Mouse (Mus musculus): ENCODE data around the gene Cfdp1.

Gene Cfdp1

GRCm38 (mm10) chr8:111765616-111766015, 88.5 kb downstream of the Cfdp1 start:
- no peak for DNase-seq

GRCm38 (mm10) chr8:111765096-111765495, 89.0 kb downstream of the Cfdp1 start:
- DNase-seq: no peak

GRCm38 (mm10) chr8:111760708-111761107, 93.4 kb downstream of the Cfdp1 start:
- no peak for DNase-seq

GRCm38 (mm10) chr8:111758817-111759216, 95.3 kb downstream of the Cfdp1 start:
- no peak for DNase-seq

- DNase-seq: no peak
These were observed 96.5 kb downstream of the Cfdp1 start for GRCm38 (mm10) chr8:111757599-111757998.

GRCm38 (mm10) chr8:111754736-111755135, 99.4 kb downstream of the Cfdp1 start:
- DNase-seq: no peak

- DNase-seq: no peak
These were observed 100.0 kb downstream of the Cfdp1 start for GRCm38 (mm10) chr8:111754088-111754487.

GRCm38 (mm10) chr8:111748766-111749165, 105.3 kb downstream of the Cfdp1 start:
- DNase-seq: no peak

- no peak for DNase-seq
These were observed 106.0 kb downstream of the Cfdp1 start for GRCm38 (mm10) chr8:111747866-111748649.

GRCm38 (mm10) chr8:111746582-111747465, 107.3 kb downstream of the Cfdp1 start:
- no peak for DNase-seq

GRCm38 (mm10) chr8:111745591-111746418, 108.3 kb downstream of the Cfdp1 start:
- peak; percentile 70 for DNase-seq

GRCm38 (mm10) chr8:111745086-111745485, 109.0 kb downstream of the Cfdp1 start:
- no peak for DNase-seq

GRCm38 (mm10) chr8:111743792-111744696, 110.0 kb downstream of the Cfdp1 start, which contains the start of gene Bcar1:
Gene Bcar1, minus strand, starts transcription at chr8:111743809.
- DNase-seq: peak; percentile 81

GRCm38 (mm10) chr8:111743101-111743791, 110.8 kb downstream of the Cfdp1 start:
- DNase-seq: peak; percentile 66

- peak; percentile 85 for DNase-seq
These were observed 111.6 kb downstream of the Cfdp1 start for GRCm38 (mm10) chr8:111742261-111743037.

GRCm38 (mm10) chr8:111741556-111741955, 112.5 kb downstream of the Cfdp1 start:
- peak; percentile 41 for DNase-seq

GRCm38 (mm10) chr8:111740994-111741393, 113.1 kb downstream of the Cfdp1 start:
- DNase-seq: peak; percentile 45

- peak; percentile 39 for DNase-seq
These were observed 113.8 kb downstream of the Cfdp1 start for GRCm38 (mm10) chr8:111740301-111740711.

- peak; percentile 33 for DNase-seq
These were observed 114.5 kb downstream of the Cfdp1 start for GRCm38 (mm10) chr8:111739604-111740003.

- peak; percentile 23 for DNase-seq
These were observed 115.2 kb downstream of the Cfdp1 start for GRCm38 (mm10) chr8:111738867-111739266.

Data from cerebellum, adult 11-12 months (tissue).